Mouse (Mus musculus) cerebellum, postnatal 14 days (tissue): ENCODE measurements at regions not wholly inside any gene's neighbourhood (a gene's known extent, or its start where the extent isn't known, plus 50 kb on each side); places are given as distances from the start of the nearest gene placed in this dataset.
"Not testable (repeated sequence)": the region's sequence is repeated elsewhere in the genome, so short reads cannot be mapped to it uniquely, and the experiment has no call there.

ENCODE experiments used
- DNase-seq, 2 experiments: peaks; one replicate each; pipeline ENCODE4 v3.0.0; 2021; ENCODE audit warnings: mixed read lengths in 2 of 2

DNA sequence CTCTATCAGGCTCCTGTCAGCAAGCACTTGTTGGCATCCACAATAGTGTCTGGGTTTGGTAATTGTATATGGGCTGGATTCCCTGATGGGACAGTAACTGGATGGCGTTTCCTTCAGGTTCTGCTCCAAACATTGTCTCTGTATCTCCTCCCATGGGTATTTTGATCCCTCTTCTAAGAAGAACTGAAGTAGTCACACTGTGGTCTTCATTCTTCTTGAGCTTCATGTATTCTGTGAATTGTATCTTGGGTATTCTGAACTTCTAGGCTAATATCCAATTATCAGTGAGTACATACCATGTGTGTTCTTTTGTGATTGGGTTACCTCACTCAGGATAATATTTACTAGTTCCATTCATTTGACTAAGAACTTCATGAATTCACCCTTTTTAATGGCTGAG is 119.2 kb upstream of the Gm21119 start:
- DNase-seq = not testable (repeated sequence)

DNA sequence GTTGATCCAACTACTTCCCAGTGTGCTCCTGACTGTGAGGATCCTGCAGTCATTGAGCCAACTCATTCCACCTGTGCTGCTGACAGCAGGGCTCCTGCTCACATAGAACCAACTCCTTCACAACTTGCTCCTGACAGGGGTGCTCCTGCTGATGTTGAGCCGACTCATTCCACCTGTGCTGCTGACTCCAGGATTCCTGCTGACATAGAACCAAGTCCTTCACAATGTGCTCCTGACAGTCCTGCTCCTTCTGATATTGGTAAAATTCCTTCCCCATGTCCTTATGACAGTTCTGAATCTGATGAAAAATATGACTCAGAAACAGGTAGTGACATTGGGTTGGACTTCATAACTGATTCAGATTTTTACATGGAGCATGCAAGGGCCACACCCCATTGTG is 100.8 kb upstream of the Gm21119 start:
- not testable (repeated sequence) for DNase-seq

DNA sequence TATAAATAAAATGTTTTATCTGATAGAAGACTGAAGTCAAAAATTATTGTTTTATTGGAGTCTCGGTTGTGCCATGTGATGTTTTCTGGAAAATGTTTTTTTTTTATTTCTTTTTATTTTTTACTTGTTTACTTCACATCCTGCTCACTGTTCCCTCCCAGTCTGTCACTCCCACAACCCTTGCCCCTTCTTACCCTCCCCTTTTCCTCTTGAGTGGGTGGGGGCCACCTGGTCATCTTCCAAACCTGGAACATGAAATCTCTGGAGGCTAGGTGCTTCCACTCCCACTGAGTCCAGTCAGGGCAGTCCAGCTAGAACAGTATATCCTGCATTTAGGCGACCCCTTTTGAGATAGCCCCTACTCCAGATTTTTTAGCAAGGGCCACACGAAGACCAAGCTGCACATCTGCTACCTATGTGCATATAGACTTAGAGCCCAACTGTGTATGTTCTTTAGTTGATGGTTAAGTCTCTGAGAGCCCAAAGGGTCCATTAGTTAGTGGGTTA is 98.3 kb upstream of the Gm21119 start:
- DNase-seq = not testable (repeated sequence)

DNA sequence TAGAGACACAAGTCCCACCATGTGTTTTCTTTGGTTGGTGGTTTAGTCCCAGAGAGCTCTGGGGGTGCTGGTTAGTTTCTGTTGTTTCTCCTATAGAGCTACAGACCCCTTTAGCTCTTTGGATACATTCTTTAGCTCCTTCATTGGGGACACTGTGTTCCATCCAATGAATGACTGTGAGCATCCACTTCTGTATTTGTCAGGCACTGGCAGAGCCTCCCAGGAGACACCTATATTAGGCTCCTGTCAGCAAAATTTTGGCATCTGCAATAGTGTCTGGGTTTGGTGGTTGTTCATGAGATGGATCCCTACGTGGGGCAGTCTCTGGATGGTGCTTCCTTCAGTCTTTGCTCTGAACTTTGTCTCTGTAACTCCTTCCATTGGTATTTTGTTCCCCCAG is 97.2 kb upstream of the Gm21119 start:
- not testable (repeated sequence) for DNase-seq

DNA sequence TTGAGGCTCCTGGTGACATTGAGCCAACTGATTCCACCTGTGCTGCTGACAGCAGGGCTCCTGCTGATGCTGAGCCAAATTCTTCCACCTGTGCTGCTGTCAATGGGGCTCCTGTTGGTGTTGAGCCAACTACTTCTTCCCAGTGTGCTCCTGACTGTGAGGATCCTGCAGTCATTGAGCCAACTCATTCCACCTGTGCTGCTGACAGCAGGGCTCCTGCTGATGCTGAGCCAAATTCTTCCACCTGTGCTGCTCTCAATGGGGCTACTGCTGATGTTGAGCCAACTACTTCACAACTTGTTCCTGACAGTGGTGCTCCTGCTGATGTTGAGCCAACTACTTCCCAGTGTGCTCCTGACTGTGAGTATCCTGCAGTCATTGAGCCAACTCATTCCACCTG is 90.2 kb upstream of the Gm21119 start:
- DNase-seq = not testable (repeated sequence)

DNA sequence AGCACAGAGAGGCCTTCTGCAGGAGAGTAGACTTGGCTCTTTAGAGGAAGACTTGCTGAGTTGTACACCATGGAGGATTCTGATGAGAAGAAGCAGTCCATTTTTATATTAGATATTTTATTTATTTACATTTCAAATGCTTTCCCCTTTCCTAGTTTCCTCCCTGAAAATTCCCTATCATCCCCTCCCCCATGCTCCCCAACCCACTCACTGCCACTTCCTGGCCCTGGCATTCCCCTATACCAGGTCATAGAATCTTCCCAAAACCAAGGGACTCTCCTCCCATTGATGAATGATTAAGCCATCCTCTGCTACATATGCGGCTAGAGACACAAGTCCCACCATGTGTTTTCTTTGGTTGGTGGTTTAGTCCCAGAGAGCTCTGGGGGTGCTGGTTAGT is 85.7 kb upstream of the Gm21119 start:
- not testable (repeated sequence) for DNase-seq

DNA sequence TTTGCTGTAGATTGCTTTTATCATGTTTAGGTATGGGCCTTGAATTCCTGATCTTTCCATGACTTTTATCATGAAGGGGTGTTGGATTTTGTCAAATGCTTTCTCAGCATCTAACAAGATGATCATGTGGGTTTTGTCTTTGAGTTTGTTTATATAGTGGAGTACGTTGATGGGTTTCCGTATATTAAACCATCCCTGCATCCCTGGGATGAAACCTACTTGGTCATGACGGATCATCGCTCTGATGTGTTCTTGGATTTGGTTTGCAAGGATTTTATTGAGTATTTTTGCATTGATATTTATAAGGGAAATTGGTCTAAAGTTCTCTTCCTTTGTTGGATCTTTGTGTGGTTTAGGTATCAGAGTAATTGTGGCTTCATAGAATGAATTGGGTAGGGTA is 75.7 kb upstream of the Gm21119 start:
- DNase-seq = not testable (repeated sequence)

DNA sequence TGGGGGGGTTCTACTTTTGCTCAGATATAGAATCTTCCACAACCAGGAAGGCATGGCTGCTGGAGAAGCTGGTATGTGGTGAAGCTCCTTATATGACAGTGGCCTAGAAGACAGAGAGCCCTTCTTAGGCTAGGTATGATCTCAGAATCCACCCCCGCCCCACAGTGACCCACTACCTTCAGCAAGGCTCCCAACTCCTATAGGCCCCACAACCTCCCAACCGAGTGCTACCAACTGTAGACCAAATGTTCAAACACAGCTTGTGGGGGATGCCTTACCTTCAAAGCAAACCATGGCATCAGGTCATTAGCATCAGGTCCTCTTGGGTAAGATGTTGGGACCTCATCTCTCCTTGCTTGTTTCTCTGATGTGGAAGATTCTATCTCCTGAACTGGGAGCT is 70.6 kb upstream of the Gm21119 start:
- not testable (repeated sequence) for DNase-seq

DNA sequence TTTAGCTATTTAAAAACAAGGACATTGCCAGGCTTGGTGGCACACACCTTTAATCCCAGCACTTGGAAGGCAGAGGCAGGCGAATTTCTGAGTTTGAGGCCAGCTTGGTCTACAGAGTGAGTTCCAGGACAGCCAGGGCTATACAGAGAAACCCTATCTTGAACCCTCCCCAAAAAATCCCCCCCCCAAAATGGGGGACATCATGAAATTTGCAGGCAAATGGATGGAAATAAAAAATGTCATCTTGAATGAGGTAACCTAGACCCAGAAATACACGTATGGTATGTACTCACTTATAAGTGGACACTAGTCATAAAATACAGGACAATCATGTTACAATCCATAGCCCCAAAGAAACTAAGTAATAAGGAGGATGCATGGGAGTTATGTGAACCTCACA is 69.4 kb upstream of the Gm21119 start:
- peak in 1 of 2 experiments; percentile 3 for DNase-seq

DNA sequence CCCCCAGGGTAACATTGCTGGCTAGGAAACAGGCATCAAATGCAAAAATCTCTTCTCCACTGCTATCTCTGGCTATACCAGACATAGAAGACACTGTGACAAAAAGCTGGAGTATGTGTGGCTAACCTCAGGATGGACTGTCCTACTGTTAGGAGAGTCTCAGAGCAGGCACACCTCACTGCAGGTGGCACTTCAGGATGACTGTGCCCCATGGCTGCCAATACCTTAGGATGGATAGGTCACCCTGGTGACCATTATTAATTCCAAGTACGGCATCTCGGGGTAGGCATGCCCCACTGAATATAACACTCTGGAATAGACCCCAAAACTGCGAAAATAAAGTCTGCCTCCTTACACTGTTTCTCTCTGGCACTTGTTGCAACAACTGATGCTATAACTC is 68.3 kb upstream of the Gm21119 start:
- DNase-seq = not testable (repeated sequence)

DNA sequence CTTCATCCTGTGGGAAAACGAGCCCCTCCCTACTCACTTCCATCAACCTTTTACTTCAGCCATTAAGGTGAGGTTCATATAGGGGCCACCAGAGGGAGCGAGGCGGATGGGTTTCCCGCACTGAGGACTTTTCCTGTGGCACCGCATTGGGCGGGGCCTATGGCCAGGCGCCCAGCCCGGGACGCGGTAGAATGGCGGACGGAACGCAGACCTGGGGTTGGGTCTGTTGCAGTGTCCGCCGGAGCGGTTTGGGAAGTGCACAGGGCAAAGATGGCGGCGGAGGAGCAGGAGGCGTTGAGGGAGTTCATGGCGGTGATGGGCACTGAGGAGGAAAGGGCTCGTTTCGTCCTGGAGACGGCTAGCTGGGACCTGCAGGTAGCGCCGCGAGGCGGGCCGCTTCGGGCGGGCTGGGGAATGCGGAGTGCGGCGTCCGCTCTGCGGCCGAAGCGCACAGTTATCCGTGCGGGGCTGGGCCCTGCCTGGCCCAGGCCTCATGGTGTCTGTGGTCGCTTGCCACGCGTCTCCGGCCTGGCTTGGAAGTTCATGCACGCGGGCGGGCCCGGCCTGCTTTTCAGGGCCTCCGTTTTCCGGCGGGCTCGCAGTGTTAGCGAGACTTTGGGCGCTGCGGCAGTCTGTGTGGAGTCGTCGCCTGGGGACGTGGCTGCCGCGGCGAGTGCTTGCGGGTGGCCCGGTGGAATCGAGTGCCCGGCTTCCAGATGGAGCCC is 64.5 kb upstream of the Gm21119 start:
- peak; percentile 82 to 86 for DNase-seq

DNA sequence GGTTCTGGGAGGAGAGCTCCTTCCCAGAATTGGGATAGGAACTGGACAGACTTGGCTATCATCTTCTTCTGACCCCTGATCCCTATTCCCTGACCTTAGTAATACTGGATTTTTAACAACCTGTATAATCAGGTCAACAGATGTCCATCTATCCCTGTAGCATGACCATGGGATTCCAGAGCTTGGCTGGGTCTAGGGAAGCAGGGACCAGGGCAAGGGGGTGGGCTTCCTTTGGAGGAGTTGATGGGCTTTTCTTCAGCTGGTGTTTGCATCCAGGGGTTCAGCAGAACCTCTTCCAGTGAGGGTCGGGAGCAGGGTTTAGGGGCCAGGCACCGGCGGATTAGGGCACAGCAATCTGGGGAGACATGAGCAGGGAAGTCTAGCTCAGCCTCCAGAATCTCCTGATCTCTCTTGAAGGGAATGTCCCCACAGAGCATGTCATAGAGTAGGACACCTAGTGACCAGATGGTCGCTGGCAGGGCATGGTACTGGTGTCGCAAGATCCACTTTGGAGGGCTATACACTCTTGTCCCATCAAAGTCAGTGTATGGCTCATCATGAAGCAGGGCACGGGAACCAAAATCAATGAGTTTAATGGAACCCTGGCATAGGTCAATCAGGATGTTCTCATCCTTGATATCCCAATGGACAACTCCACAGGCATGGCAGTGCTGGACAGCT is 58.1 kb upstream of the Gm21119 start:
- not testable (repeated sequence) for DNase-seq

DNA sequence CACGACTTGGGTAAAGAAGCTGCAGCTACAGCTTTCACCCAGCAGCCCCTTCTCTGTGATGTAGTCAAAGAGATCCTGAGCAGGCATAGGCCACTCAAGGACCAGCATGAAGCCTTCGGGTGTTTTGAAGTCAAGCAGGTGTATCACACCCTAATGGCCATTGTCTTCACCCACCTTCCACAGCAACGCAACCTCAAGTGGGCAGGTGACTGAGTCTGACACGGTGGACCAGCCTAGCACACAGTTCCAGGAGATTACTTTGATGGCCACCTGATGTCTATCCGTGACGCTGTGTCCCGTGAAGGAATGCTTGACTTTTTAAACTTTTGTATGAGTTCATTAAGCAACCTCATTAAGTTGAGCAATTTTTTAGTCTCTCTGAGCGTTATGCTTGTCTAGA is 57.5 kb upstream of the Gm21119 start:
- DNase-seq = not testable (repeated sequence)

DNA sequence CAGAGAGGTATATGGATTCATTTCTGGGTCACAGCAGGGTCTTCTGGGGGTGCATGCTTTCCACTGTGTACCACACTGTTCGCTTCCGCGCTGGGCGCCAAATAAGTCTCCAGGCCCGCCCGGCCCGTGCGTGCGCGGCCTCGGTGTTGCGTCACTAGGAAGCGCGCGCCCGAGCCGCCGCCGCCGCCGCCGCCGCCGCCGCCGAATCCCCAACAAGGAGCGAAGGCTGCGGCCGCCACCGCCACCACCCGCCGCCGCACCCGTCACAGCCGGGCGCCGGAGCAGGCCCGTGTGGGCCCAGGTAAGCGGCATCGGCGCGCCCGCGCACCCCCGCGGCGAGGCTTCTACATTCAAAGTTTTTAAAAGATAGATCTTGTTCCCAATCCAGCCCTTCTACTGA is 57.1 kb upstream of the Gm21119 start:
- DNase-seq = peak; percentile 35 to 42
